Mouse (Mus musculus) erythroblast, embryonic 14.5 days (primary cell): ENCODE measurements at regions not wholly inside any gene's neighbourhood (a gene's known extent, or its start where the extent isn't known, plus 50 kb on each side); places are given as distances from the start of the nearest gene placed in this dataset.

ENCODE experiments used
- GATA1 ChIP-seq: IDR thresholded peaks from 2 replicates; pipeline ENCODE4 v1.6.1; 2012; ENCODE audit warnings: low read length, inconsistent platforms, mixed read lengths
- TAL1 ChIP-seq: IDR thresholded peaks from 3 replicates; pipeline ENCODE4 v1.6.1; 2012; ENCODE audit warnings: low read length, inconsistent platforms, mixed read lengths

DNA sequence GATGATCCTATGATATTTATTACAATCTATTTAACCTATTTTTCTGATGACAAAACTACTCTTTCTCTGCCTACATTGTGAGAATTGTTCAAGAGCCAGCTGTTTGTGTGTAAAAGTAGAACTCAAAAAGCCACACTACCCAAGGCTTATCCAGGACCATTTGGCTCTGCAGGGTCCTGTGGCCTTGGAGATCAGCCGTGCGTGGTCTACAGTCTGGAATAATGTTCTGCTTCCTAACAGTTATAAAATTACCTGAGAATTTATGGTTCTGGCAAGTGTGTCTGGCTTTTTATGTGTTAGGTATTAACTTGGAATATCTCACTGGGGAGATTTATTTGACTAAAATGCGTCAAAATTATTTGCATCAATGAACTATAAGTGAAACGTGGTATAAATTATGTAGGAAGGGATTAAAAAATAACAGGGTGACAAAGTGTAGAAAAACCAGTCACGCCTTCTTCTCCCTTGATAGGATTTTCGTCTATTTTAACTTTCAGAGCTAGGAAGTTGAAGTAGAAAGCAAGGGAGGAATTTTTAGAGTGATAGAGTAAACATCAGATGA lies 1789.0 kb upstream of the Gm7489 start:
- TF ChIP-seq GATA1: no peak
- TF ChIP-seq TAL1: no peak
